Mouse (Mus musculus) heart, embryonic 11.5 days (tissue): ENCODE measurements around the gene Cxcl14. TPM values are rescaled to one million over a fixed set of nuclear protein-coding genes. Genes with fewer than 3 reads are reported as not detected.
A peak's percentile ranks its signal among the peaks of the same experiment; 100 is the strongest.

Experiments
- ATAC-seq: fragments of 200-750 bp; cut with Nextera tagmentation; replicated peaks from 2 replicates; pipeline ENCODE4 v1.8.0; 2017; ENCODE audit warnings: moderate library complexity; ENCODE audit not compliant: insufficient number of reproducible peaks, low FRiP score, low TSS enrichment
- H3K27ac ChIP-seq: fragments of 300-500 bp; sonication (generic); 2 replicates; pipeline ENCODE4 v1.5.1; 2014; ENCODE audit warnings: mild to moderate bottlenecking, low read depth, low read length
- H3K27me3 ChIP-seq: fragments of 300-500 bp; sonication (generic); 2 replicates; pipeline ENCODE4 v1.6.1; 2014; ENCODE audit warnings: mild to moderate bottlenecking, low read length, mixed read lengths; ENCODE audit not compliant: control insufficient read depth, insufficient read depth
- H3K36me3 ChIP-seq: fragments of 300-500 bp; sonication (generic); 2 replicates; pipeline ENCODE4 v1.6.1; 2014; ENCODE audit warnings: mild to moderate bottlenecking, low read length, moderate library complexity, mixed read lengths; ENCODE audit not compliant: control insufficient read depth, insufficient read depth
- H3K4me1 ChIP-seq: fragments of 300-500 bp; sonication (generic); 2 replicates; pipeline ENCODE4 v1.6.1; 2014; ENCODE audit warnings: low read length; ENCODE audit not compliant: control insufficient read depth, insufficient read depth
- H3K4me2 ChIP-seq: fragments of 300-500 bp; sonication (generic); 2 replicates; pipeline ENCODE4 v1.6.1; 2014; ENCODE audit warnings: mild to moderate bottlenecking, moderate library complexity
- H3K4me3 ChIP-seq: fragments of 300-500 bp; sonication (generic); 2 replicates; pipeline ENCODE4 v1.5.1; 2014; ENCODE audit warnings: low read depth, low read length
- H3K9ac ChIP-seq: fragments of 300-500 bp; sonication (generic); 2 replicates; pipeline ENCODE4 v1.6.1; 2014; ENCODE audit warnings: mild to moderate bottlenecking, low read depth, low read length, moderate library complexity
- H3K9me3 ChIP-seq: fragments of 300-500 bp; sonication (generic); replicated peaks from 2 replicates; pipeline ENCODE4 v1.6.1; 2016; ENCODE audit warnings: low read length; ENCODE audit not compliant: control insufficient read depth
- WGBS: fragments of 180-500 bp; shearing (Covaris S2); extraction: QIAGEN DNeasy Blood & Tissue Kit; methylation state at CpG from one replicate; pipeline ENCODE4 v1.1.7; 2014; ENCODE audit not compliant: insufficient replicate concordance; 5-methylcytosine and 5-hydroxymethylcytosine counted together
- polyA plus RNA-seq: library from polyadenylated mRNA; unstranded; fragments of >200 nt; fragmentation: Nextera tagmentation; extraction: Ambion mirVana; gene quantifications from 2 replicates; pipeline ENCODE4 v1.2.1, GENCODE M21; 2014

The Cxcl14 gene
- polyA plus RNA-seq, 1 experiment from 2014 or later = 3.2 TPM

GRCm38 (mm10) chr13:56332356-56332755 lies 36.0 kb upstream of the Cxcl14 start:
- H3K9ac ChIP-seq = no peak overlapping the region
- H3K4me3 ChIP-seq = no peak overlapping the region
- no peak overlapping the region for H3K4me2 ChIP-seq
- 74% methylated on average over 6 of the region's 6 CpGs for WGBS
- no peaks in the 10 kb centered on the region for H3K9me3 ChIP-seq
- H3K4me1 ChIP-seq = no peaks in the 10 kb centered on the region
- H3K36me3 ChIP-seq = no peaks in the 10 kb centered on the region
- no peak overlapping the region for H3K27ac ChIP-seq
- peaks cover 5% of the 10 kb centered on the region; the same call in 1 of the 2 replicates for H3K27me3 ChIP-seq
- ATAC-seq = no peak

- no peak for ATAC-seq
- WGBS = 67% methylated on average over 10 of the region's 10 CpGs
These were observed 34.5 kb upstream of the Cxcl14 start for GRCm38 (mm10) chr13:56330603-56331455.

GRCm38 (mm10) chr13:56329769-56330168 lies 33.4 kb upstream of the Cxcl14 start:
- Histone ChIP-seq H3K27ac (no peak overlapping the region), H3K4me3 (no peak overlapping the region), H3K27me3 (peaks cover 5% of the 10 kb centered on the region; the same call in 1 of the 2 replicates), H3K9me3 (no peaks in the 10 kb centered on the region), H3K4me2 (no peak overlapping the region), H3K9ac (no peak overlapping the region), H3K36me3 (no peaks in the 10 kb centered on the region), H3K4me1 (no peaks in the 10 kb centered on the region)
- ATAC-seq = no peak
- 80% methylated on average over 6 of the region's 6 CpGs for WGBS

More at GRCm38 (mm10) chr13:56330603-56331455, 34.5 kb upstream of the Cxcl14 start:
- Histone ChIP-seq H3K27me3 (peaks cover 5% of the 10 kb centered on the region; the same call in 1 of the 2 replicates), H3K9me3 (no peaks in the 10 kb centered on the region), H3K9ac (no peak overlapping the region), H3K27ac (no peak overlapping the region), H3K36me3 (no peaks in the 10 kb centered on the region), H3K4me3 (no peak overlapping the region), H3K4me1 (no peaks in the 10 kb centered on the region), H3K4me2 (no peak overlapping the region)

- no peaks in the 10 kb centered on the region for H3K9me3 ChIP-seq
- H3K36me3 ChIP-seq = no peaks in the 10 kb centered on the region
- peaks cover 5% of the 10 kb centered on the region; the same call in 1 of the 2 replicates for H3K27me3 ChIP-seq
- ATAC-seq = no peak
- no peak overlapping the region for H3K9ac ChIP-seq
- 84% methylated on average over 6 of the region's 6 CpGs for WGBS
- no peak overlapping the region for H3K27ac ChIP-seq
- H3K4me2 ChIP-seq = no peak overlapping the region
- H3K4me3 ChIP-seq = no peak overlapping the region
- H3K4me1 ChIP-seq = no peaks in the 10 kb centered on the region
These were observed 32.8 kb upstream of the Cxcl14 start for GRCm38 (mm10) chr13:56329165-56329564.

GRCm38 (mm10) chr13:56327779-56328178 lies 31.4 kb upstream of the Cxcl14 start:
- H3K27me3 ChIP-seq = peaks cover 5% of the 10 kb centered on the region; the same call in 1 of the 2 replicates
- H3K4me3 ChIP-seq = no peak overlapping the region
- H3K27ac ChIP-seq = no peak overlapping the region
- H3K36me3 ChIP-seq = no peaks in the 10 kb centered on the region
- WGBS = 24% methylated on average over 6 of the region's 6 CpGs
- no peak for ATAC-seq
- H3K4me2 ChIP-seq = no peak overlapping the region
- no peak overlapping the region for H3K9ac ChIP-seq
- no peaks in the 10 kb centered on the region for H3K9me3 ChIP-seq
- H3K4me1 ChIP-seq = no peaks in the 10 kb centered on the region

GRCm38 (mm10) chr13:56321635-56322034 lies 25.3 kb upstream of the Cxcl14 start:
- Histone ChIP-seq H3K9ac (no peak overlapping the region), H3K36me3 (no peaks in the 10 kb centered on the region), H3K27me3 (no peaks in the 10 kb centered on the region), H3K4me2 (no peak overlapping the region), H3K27ac (no peak overlapping the region), H3K4me3 (no peak overlapping the region), H3K4me1 (no peaks in the 10 kb centered on the region), H3K9me3 (no peaks in the 10 kb centered on the region)
- 81% methylated on average over 7 of the region's 7 CpGs for WGBS
- no peak for ATAC-seq

- H3K27me3 ChIP-seq = no peaks in the 10 kb centered on the region
- H3K4me3 ChIP-seq = no peak overlapping the region
- no peak overlapping the region for H3K27ac ChIP-seq
- ATAC-seq = no peak
- no peak overlapping the region for H3K4me2 ChIP-seq
- peaks cover 4% of the 10 kb centered on the region; the same call in 1 of the 2 replicates for H3K4me1 ChIP-seq
- no peaks in the 10 kb centered on the region for H3K36me3 ChIP-seq
- no peak overlapping the region for H3K9ac ChIP-seq
- WGBS = 78% methylated on average over 4 of the region's 4 CpGs
- H3K9me3 ChIP-seq = no peaks in the 10 kb centered on the region
These were observed 20.6 kb upstream of the Cxcl14 start for GRCm38 (mm10) chr13:56316930-56317329.

GRCm38 (mm10) chr13:56315201-56315600 lies 18.9 kb upstream of the Cxcl14 start:
- no peak overlapping the region for H3K4me3 ChIP-seq
- no peaks in the 10 kb centered on the region for H3K27me3 ChIP-seq
- H3K9me3 ChIP-seq = peaks cover 6% of the 10 kb centered on the region
- 0 out of 2 replicates have a peak overlapping the region, but pooled peaks have one; percentile 39 for H3K9ac ChIP-seq
- H3K4me2 ChIP-seq = no peak overlapping the region
- no peaks in the 10 kb centered on the region for H3K36me3 ChIP-seq
- no peak overlapping the region for H3K27ac ChIP-seq
- 44% methylated on average over 3 of the region's 3 CpGs for WGBS
- no peak for ATAC-seq
- H3K4me1 ChIP-seq = peaks cover 4% of the 10 kb centered on the region; the same call in 1 of the 2 replicates
